Mouse (Mus musculus) megakaryocyte, embryonic 14.5 days (primary cell): ENCODE measurements around the gene Gm10318.

Experiments
- FLI1 ChIP-seq: IDR thresholded peaks from 2 replicates; pipeline ENCODE4 v1.6.1; 2012; ENCODE audit warnings: low read length, inconsistent platforms, mixed read lengths
- GATA1 ChIP-seq: IDR thresholded peaks from 3 replicates; pipeline ENCODE4 v1.6.1; 2012; ENCODE audit warnings: mixed read lengths, low read length, inconsistent platforms, borderline replicate concordance

GRCm38 (mm10) chr10:77846503-77846902 is 6.2 kb upstream of the Gm10318 start, which contains the start of gene Gm36176:
- TF ChIP-seq GATA1 = no peak
- no peak for TF ChIP-seq FLI1
